Mouse (Mus musculus): ENCODE results near the gene Zfp790. TPM values are rescaled to one million over a fixed set of nuclear protein-coding genes. Genes with fewer than 3 reads are reported as not detected.

Gene Zfp790
- polyA plus RNA-seq (2012; rRNA removed), result 2.0 and 2.9 TPM in 2 replicates

- DNase-seq (ENCODE audit: low read depth, low spot score), result peak; percentile 94
- WGBS, result under 1% methylated on average over 26 of the region's 26 CpGs
Measured at GRCm38 (mm10) chr7:29815910-29816429, at the start of gene Zfp790. TSS of gene Zfp790 (plus strand) at chr7:29816114.

GRCm38 (mm10) chr7:29767058-29767686, 48.7 kb upstream of the Zfp790 start:
- under 1% methylated on average over 15 of the region's 15 CpGs for WGBS

GRCm38 (mm10) chr7:29768090-29768900, 47.6 kb upstream of the Zfp790 start, which contains the start of gene Zfp84:
TSS of gene Zfp84 (plus strand) at chr7:29768552.
- WGBS, result under 1% methylated on average over 32 of the region's 32 CpGs
- DNase-seq (ENCODE audit: low read depth, low spot score), result peak; percentile 98

More at GRCm38 (mm10) chr7:29767058-29767686, 48.7 kb upstream of the Zfp790 start:
- peak; percentile 85 for DNase-seq (ENCODE audit: low read depth, low spot score)

GRCm38 (mm10) chr7:29768980-29769379, 46.9 kb upstream of the Zfp790 start:
- WGBS, result 2% methylated on average over 10 of the region's 10 CpGs
- DNase-seq (ENCODE audit: low read depth, low spot score), result no peak

- no peak for DNase-seq (ENCODE audit: low read depth, low spot score)
- 93% methylated on average over 7 of the region's 7 CpGs for WGBS
Measured at GRCm38 (mm10) chr7:29773503-29773902, 42.4 kb upstream of the Zfp790 start.

GRCm38 (mm10) chr7:29774371-29774770, 41.5 kb upstream of the Zfp790 start:
- WGBS, result 97% methylated on average over 3 of the region's 3 CpGs
- DNase-seq (ENCODE audit: low read depth, low spot score), result no peak

- DNase-seq (ENCODE audit: low read depth, low spot score), result no peak
- 96% methylated on average over 19 of the region's 19 CpGs for WGBS
Measured at GRCm38 (mm10) chr7:29776568-29776967, 39.3 kb upstream of the Zfp790 start.

- 95% methylated on average over 10 of the region's 10 CpGs for WGBS
- no peak for DNase-seq (ENCODE audit: low read depth, low spot score)
Measured at GRCm38 (mm10) chr7:29777372-29777771, 38.5 kb upstream of the Zfp790 start.

GRCm38 (mm10) chr7:29783871-29784551, 31.9 kb upstream of the Zfp790 start, which contains the start of gene Zfp30:
TSS of gene Zfp30 (plus strand) at chr7:29783998.
- DNase-seq (ENCODE audit: low read depth, low spot score), result peak; percentile 54
- WGBS, result under 1% methylated on average over 45 of the region's 45 CpGs

- WGBS, result 66% methylated on average over 8 of the region's 8 CpGs
- DNase-seq (ENCODE audit: low read depth, low spot score), result no peak
Measured at GRCm38 (mm10) chr7:29785023-29785422, 30.9 kb upstream of the Zfp790 start.

- 83% methylated on average over 5 of the region's 5 CpGs for WGBS
- no peak for DNase-seq (ENCODE audit: low read depth, low spot score)
Measured at GRCm38 (mm10) chr7:29785888-29786287, 30.0 kb upstream of the Zfp790 start.

- WGBS, result 46% methylated on average over 27 of the region's 27 CpGs
- DNase-seq (ENCODE audit: low read depth, low spot score), result no peak
Measured at GRCm38 (mm10) chr7:29792906-29793305, 23.0 kb upstream of the Zfp790 start.

- DNase-seq (ENCODE audit: low read depth, low spot score), result no peak
- WGBS, result 77% methylated on average over 5 of the region's 5 CpGs
Measured at GRCm38 (mm10) chr7:29807046-29807445, 8.9 kb upstream of the Zfp790 start.

GRCm38 (mm10) chr7:29812244-29812643, 3.7 kb upstream of the Zfp790 start:
- no peak for DNase-seq (ENCODE audit: low read depth, low spot score)
- WGBS, result 97% methylated on average over 1 of the region's 1 CpGs

- WGBS, result 94% methylated on average over 2 of the region's 2 CpGs
- no peak for DNase-seq (ENCODE audit: low read depth, low spot score)
Measured at GRCm38 (mm10) chr7:29814381-29814780, 1.5 kb upstream of the Zfp790 start.

- WGBS, result 1% methylated on average over 12 of the region's 12 CpGs
- no peak for DNase-seq (ENCODE audit: low read depth, low spot score)
Measured at GRCm38 (mm10) chr7:29815061-29815784, 691 bp upstream of the Zfp790 start.

GRCm38 (mm10) chr7:29818619-29819254, 2.8 kb downstream of the Zfp790 start:
- 1% methylated on average over 12 of the region's 12 CpGs for WGBS
- peak; percentile 88 for DNase-seq (ENCODE audit: low read depth, low spot score)

- DNase-seq (ENCODE audit: low read depth, low spot score), result no peak
- WGBS, result 93% methylated on average over 12 of the region's 12 CpGs
Measured at GRCm38 (mm10) chr7:29828001-29828400, 12.1 kb downstream of the Zfp790 start.

GRCm38 (mm10) chr7:29829804-29830203, 13.9 kb downstream of the Zfp790 start:
- no peak for DNase-seq (ENCODE audit: low read depth, low spot score)
- 95% methylated on average over 12 of the region's 12 CpGs for WGBS

Data from large intestine, adult 2 months (tissue).